Mouse (Mus musculus) adrenal gland, adult 10 weeks (tissue): ENCODE measurements around the gene Cfap45. TPM values are rescaled to one million over a fixed set of nuclear protein-coding genes. Genes with fewer than 3 reads are reported as not detected.

Experiments used
- polyA plus RNA-seq: library from polyadenylated mRNA; stranded (reverse); fragments of 350-450 nt; fragmentation: Illumina TruSeq; extraction: RNeasy Lipid Tissue Mini Kit (QIAGEN cat#74804); gene quantifications from one replicate; pipeline ENCODE4 v1.2.3, GENCODE M21; 2014; ENCODE audit warnings: low read depth, low replicate concordance

Gene Cfap45
- not detected for polyA plus RNA-seq

GRCm38 (mm10) chr1:172520576-172521440 lies at the start of gene Cfap45:
Gene Cfap45, plus strand, starts transcription at chr1:172520801.

GRCm38 (mm10) chr1:172475054-172475741 lies 45.4 kb upstream of the Cfap45 start, which contains the start of gene Slamf9:
Gene Slamf9, plus strand, starts transcription at chr1:172475358.

GRCm38 (mm10) chr1:172481540-172482280 lies 38.9 kb upstream of the Cfap45 start, which contains the start of gene Igsf9:
Gene Igsf9, plus strand, starts transcription at chr1:172481788.

GRCm38 (mm10) chr1:172499765-172500441 lies 20.7 kb upstream of the Cfap45 start, which contains the start of gene Tagln2:
Gene Tagln2, plus strand, starts transcription at chr1:172500047.

GRCm38 (mm10) chr1:172555638-172556037 lies 35.0 kb downstream of the Cfap45 start, which contains the start of gene Vsig8:
Gene Vsig8, plus strand, starts transcription at chr1:172555938.

GRCm38 (mm10) chr1:172590385-172590784 lies 69.8 kb downstream of the Cfap45 start, which contains the start of gene Slamf8:
Gene Slamf8, minus strand, starts transcription at chr1:172590568.

Other genes starting within 250 kb of the Cfap45 start
- 29.0 TPM for gene Atp1a2, start 222.7 kb upstream of the Cfap45 start, polyA plus RNA-seq
- not detected for gene Kcnj9, start 191.5 kb upstream of the Cfap45 start, polyA plus RNA-seq
- gene Kcnj10, start 179.6 kb upstream of the Cfap45 start, polyA plus RNA-seq, result 2.2 TPM
- 19.5 TPM for gene Pigm, start 144.3 kb upstream of the Cfap45 start, polyA plus RNA-seq
- gene Slamf9, start 45.4 kb upstream of the Cfap45 start, polyA plus RNA-seq, result 3.6 TPM
- not detected for gene Igsf9, start 39.0 kb upstream of the Cfap45 start, polyA plus RNA-seq
- gene Tagln2, start 20.8 kb upstream of the Cfap45 start, polyA plus RNA-seq, result 30.3 TPM
- gene Vsig8, start 35.1 kb downstream of the Cfap45 start, polyA plus RNA-seq, result not detected
- gene Slamf8, start 69.8 kb downstream of the Cfap45 start, polyA plus RNA-seq, result not detected
- not detected for gene Fcrl6, start 81.8 kb downstream of the Cfap45 start, polyA plus RNA-seq
- gene Dusp23, start 112.2 kb downstream of the Cfap45 start, polyA plus RNA-seq, result 3.8 TPM
- gene Crp, start 177.3 kb downstream of the Cfap45 start, polyA plus RNA-seq, result not detected